Mouse (Mus musculus) cortical plate, adult 2 months (tissue): ENCODE results near the gene Rora.

ENCODE experiments used
- CTCF ChIP-seq: fragments of 200-500 bp; IDR thresholded peaks from 2 replicates; pipeline ENCODE4 v1.5.1; 2011; ENCODE audit warnings: mild to moderate bottlenecking, control low read depth, low read length; ENCODE audit not compliant: insufficient read depth; ENCODE audit errors: extremely low read depth
- POLR2A ChIP-seq: fragments of 200-500 bp; IDR thresholded peaks from 2 replicates; pipeline ENCODE4 v1.6.1; 2011; ENCODE audit warnings: mild to moderate bottlenecking, low read length, control low read depth; ENCODE audit not compliant: insufficient read depth; ENCODE audit errors: extremely low read depth

DNA sequence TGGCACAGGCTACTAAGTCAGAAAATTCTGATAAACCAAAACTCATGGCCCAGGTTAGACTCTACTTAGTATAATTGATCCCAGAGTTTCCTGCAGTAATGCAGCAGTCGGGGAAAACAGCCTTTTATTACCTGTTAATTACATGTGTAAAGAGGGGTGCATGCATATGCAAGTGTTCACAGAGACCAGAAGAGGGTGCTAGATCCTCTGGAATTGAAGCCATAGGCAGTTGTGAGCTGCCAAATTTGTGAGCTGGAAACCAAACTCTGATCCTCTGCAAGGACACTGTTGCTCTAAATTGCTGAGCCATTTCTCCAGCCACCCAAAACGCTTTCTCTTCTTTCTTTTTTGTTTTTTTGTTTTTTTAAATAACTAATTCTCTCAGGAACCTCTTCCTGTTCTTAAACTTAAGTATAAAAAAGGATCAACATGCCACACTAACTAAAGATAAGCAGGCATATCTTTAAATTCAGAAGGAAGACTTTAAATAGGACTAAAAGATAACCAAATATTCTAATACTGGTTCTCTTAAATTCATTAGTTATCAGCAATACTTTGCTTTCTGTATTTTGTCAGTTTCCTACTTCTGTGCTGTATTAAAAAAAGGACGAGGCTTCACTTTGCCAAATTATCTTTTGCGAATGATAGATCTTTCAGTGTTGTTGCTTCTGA lies 723.5 kb downstream of the Rora start:
- TF ChIP-seq CTCF (no peak), POLR2A (no peak)
